Mouse (Mus musculus): Measurements from ENCODE around the gene Siglecf.

- TF ChIP-seq CTCF (IDR thresholded peaks at IDR 0.05) (no peak), POLR2A (IDR thresholded peaks at IDR 0.05; ENCODE audit: insufficient read depth, low read depth, low read length) (no peak)
Observed at GRCm38 (mm10) chr7:43407573-43407972, 56.4 kb downstream of the Siglecf start.
